Mouse (Mus musculus): ENCODE data around the gene Gm14632. TPM values are rescaled to one million over a fixed set of nuclear protein-coding genes. Genes with fewer than 3 reads are reported as not detected.

Gm14632 gene
- polyA plus RNA-seq (2012; rRNA removed), result not detected in 2 replicates

GRCm38 (mm10) chrX:30329472-30329871 lies at the start of gene Gm14632:
Gene Gm14632, plus strand, starts transcription at chrX:30329772.

Data from central nervous system, embryonic 18 days (tissue).